Mouse (Mus musculus): Measurements from ENCODE around the gene Ptgis.

- TF ChIP-seq CTCF (IDR thresholded peaks at IDR 0.05) = no peak
- no peak for TF ChIP-seq POLR2A (IDR thresholded peaks at IDR 0.05; ENCODE audit: insufficient read depth, low read depth, low read length)
- no peak for TF ChIP-seq EP300 (IDR thresholded peaks at IDR 0.05; ENCODE audit: insufficient read depth, low read depth, low read length)
These were observed 15.5 kb downstream of the Ptgis start for GRCm38 (mm10) chr2:167224937-167225336.
